Mouse (Mus musculus): ENCODE results near the gene Slc7a7. TPM values are rescaled to one million over a fixed set of nuclear protein-coding genes. Genes with fewer than 3 reads are reported as not detected.
A peak's percentile ranks its signal among the peaks of the same experiment; 100 is the strongest.
"Not testable (repeated sequence)": the region's sequence is repeated elsewhere in the genome, so short reads cannot be mapped to it uniquely, and the experiment has no call there.

Gene Slc7a7
- polyA plus RNA-seq, 1 experiment, result 7.0 TPM

GRCm38 (mm10) chr14:54367429-54368060 lies 50.0 kb downstream of the Slc7a7 start:
- no peak overlapping the region for H3K4me3 ChIP-seq (ENCODE audit: insufficient read depth, low read length)
- no peaks in the 10 kb centered on the region for H3K4me1 ChIP-seq (ENCODE audit: control insufficient read depth, insufficient read depth, low read length)
- TF ChIP-seq CTCF (IDR thresholded peaks at IDR 0.05; ENCODE audit: borderline replicate concordance, insufficient read depth, low read length) (no peak), POLR2A (IDR thresholded peaks at IDR 0.05; ENCODE audit: low read depth, low read length) (no peak)
- H3K27ac ChIP-seq (ENCODE audit: insufficient read depth, low read length), result no peak overlapping the region

GRCm38 (mm10) chr14:54366581-54366980 lies 51.0 kb downstream of the Slc7a7 start:
- Histone ChIP-seq H3K27ac (ENCODE audit: insufficient read depth, low read length) (no peak overlapping the region), H3K4me1 (ENCODE audit: control insufficient read depth, insufficient read depth, low read length) (no peaks in the 10 kb centered on the region), H3K4me3 (ENCODE audit: insufficient read depth, low read length) (no peak overlapping the region)
- TF ChIP-seq CTCF (IDR thresholded peaks at IDR 0.05; ENCODE audit: borderline replicate concordance, insufficient read depth, low read length) (no peak), POLR2A (IDR thresholded peaks at IDR 0.05; ENCODE audit: low read depth, low read length) (no peak)

DNA sequence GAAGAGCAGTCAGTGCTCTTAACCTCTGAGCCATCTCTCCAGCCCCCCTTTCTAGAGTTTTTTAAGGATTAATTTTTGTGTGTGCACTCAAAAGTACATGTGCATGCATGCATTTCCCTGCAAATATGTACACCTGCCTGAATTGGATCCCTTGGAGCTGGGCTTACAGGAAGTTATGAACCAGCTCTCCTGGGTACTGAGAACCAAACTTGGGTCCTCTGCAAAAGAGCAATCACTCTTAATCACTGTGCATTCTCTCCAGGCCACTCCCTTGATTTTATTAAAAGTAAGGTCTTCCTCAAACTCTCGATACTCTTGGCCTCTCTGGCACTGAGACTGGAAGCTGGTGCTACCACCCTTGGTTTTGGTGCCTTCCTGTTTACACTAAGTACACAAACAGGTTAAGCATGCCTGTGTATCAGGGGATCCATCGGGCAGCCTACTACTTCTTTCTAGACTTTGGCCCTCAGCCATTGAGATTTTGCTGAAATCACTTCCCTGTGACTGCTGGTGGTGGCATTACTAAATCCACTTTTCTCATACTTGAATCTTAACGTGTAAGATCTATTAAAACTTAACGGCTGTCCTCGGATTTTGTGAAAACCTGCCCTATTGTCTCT lies 52.4 kb downstream of the Slc7a7 start:
- H3K4me3 ChIP-seq (ENCODE audit: insufficient read depth, low read length), result no peak overlapping the region
- no peaks in the 10 kb centered on the region for H3K4me1 ChIP-seq (ENCODE audit: control insufficient read depth, insufficient read depth, low read length)
- TF ChIP-seq CTCF (IDR thresholded peaks at IDR 0.05; ENCODE audit: borderline replicate concordance, insufficient read depth, low read length), result no peak
- no peak overlapping the region for H3K27ac ChIP-seq (ENCODE audit: insufficient read depth, low read length)

GRCm38 (mm10) chr14:54363156-54363555 lies 54.4 kb downstream of the Slc7a7 start:
- TF ChIP-seq POLR2A (IDR thresholded peaks at IDR 0.05; ENCODE audit: low read depth, low read length) (no peak), CTCF (IDR thresholded peaks at IDR 0.05; ENCODE audit: borderline replicate concordance, insufficient read depth, low read length) (no peak)

GRCm38 (mm10) chr14:54360577-54361340 lies 56.8 kb downstream of the Slc7a7 start, which contains the start of gene Oxa1l:
Gene Oxa1l (plus strand): TSS chr14:54360834.
- Histone ChIP-seq H3K4me1 (ENCODE audit: control insufficient read depth, insufficient read depth, low read length) (no peaks in the 10 kb centered on the region), H3K4me3 (ENCODE audit: insufficient read depth, low read length) (peak within 1 kb of the TSS; percentile 69)
- peak; percentile 88 for TF ChIP-seq POLR2A (IDR thresholded peaks at IDR 0.05; ENCODE audit: low read depth, low read length)
- peak; percentile 34; the same call in 1 of the 2 replicates for TF ChIP-seq CTCF (IDR thresholded peaks at IDR 0.05; ENCODE audit: borderline replicate concordance, insufficient read depth, low read length)

More at GRCm38 (mm10) chr14:54363156-54363555, 54.4 kb downstream of the Slc7a7 start:
- no peak overlapping the region for H3K4me3 ChIP-seq (ENCODE audit: insufficient read depth, low read length)
- H3K27ac ChIP-seq (ENCODE audit: insufficient read depth, low read length), result no peak overlapping the region
- H3K4me1 ChIP-seq (ENCODE audit: control insufficient read depth, insufficient read depth, low read length), result no peaks in the 10 kb centered on the region

DNA sequence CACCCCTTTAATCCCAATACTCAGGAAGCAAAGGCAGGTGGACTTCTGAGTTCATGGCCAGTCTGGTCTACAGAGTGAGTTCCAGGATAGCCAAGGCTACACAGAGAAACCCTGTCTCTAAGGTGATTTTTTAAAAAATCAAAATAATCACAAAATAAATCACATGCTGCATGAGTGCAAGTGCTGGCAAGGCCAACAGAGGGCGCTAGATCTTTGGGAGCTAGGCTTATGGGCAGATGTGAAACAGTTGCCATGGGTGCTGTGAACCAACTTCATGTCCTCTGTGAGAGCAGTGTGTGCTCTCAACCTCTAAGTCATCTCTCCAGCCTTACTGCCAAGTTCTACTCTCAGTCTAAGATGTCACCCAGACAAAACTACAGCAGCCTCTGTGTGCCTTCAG lies 63.2 kb downstream of the Slc7a7 start:
- Histone ChIP-seq H3K4me3 (ENCODE audit: insufficient read depth, low read length) (no peak overlapping the region), H3K27ac (ENCODE audit: insufficient read depth, low read length) (no peak overlapping the region), H3K4me1 (ENCODE audit: control insufficient read depth, insufficient read depth, low read length) (no peaks in the 10 kb centered on the region)
- TF ChIP-seq CTCF (IDR thresholded peaks at IDR 0.05; ENCODE audit: borderline replicate concordance, insufficient read depth, low read length), result no peak
- no peak for TF ChIP-seq POLR2A (IDR thresholded peaks at IDR 0.05; ENCODE audit: low read depth, low read length)

More at GRCm38 (mm10) chr14:54360577-54361340, 56.8 kb downstream of the Slc7a7 start, which contains the start of gene Oxa1l:
- no peak within 1 kb of the TSS; the same call in 1 of the 2 replicates for H3K27ac ChIP-seq (ENCODE audit: insufficient read depth, low read length)

DNA sequence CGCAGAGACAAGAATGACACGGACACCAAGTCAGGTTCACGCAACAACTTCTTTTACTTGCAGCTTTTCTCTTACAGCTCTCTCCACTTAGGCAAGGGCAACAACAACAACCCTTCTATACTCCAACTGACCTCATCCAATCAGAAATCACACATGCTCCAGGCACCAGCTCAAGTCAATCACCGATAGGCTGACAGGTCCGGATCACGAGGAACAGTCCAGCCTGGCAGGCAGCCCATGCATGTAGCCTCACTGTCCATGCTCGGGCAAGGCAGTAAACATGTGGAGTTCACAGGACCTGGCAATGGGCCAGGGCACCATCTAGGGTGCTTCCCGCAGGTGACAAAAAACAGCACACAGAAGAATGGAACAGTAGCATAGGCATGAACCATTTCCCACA lies 65.3 kb downstream of the Slc7a7 start:
- no peak overlapping the region for H3K27ac ChIP-seq (ENCODE audit: insufficient read depth, low read length)
- TF ChIP-seq POLR2A (IDR thresholded peaks at IDR 0.05; ENCODE audit: low read depth, low read length) (no peak), CTCF (IDR thresholded peaks at IDR 0.05; ENCODE audit: borderline replicate concordance, insufficient read depth, low read length) (no peak)
- no peak overlapping the region for H3K4me3 ChIP-seq (ENCODE audit: insufficient read depth, low read length)
- no peaks in the 10 kb centered on the region for H3K4me1 ChIP-seq (ENCODE audit: control insufficient read depth, insufficient read depth, low read length)

DNA sequence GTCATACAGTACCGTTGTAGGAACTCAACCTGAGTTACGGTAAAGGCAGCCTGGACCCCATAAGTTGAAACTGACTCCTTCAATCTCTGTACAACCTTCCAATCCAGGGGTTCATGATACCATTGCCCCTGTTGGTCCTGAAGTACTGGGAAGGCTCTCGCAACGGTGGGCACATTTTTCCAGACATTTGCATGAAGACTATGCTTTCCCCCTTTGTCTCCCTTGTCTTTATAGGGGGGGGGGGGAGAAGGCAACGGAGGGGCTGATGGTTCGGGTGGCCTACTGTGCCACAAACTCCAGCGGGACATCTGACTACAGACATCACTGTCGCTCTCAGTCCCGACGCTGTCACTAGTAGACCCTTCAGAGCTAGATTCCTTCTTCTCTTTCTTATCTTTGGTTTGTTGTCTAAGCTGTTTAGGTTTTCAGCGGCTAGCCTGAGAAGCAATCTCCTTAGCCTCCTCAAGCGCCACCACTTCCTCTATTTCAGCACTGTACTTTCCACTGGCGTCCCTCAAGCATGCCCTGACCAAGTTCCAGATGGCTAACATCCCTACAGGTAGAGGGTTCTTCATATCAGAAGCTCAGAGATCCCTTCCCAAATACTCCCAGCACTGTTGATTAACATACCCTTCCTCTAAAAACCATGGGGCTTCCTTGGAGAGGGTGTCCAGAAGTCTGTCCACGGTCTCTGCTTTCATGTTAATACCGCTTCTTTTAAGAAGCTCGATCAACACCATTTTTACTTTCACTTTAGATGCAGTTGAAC lies 66.6 kb downstream of the Slc7a7 start:
- not testable (repeated sequence) for H3K4me3 ChIP-seq (ENCODE audit: insufficient read depth, low read length); H3K27ac ChIP-seq (ENCODE audit: insufficient read depth, low read length); H3K4me1 ChIP-seq (ENCODE audit: control insufficient read depth, insufficient read depth, low read length)

GRCm38 (mm10) chr14:54341807-54342206 lies 75.8 kb downstream of the Slc7a7 start:
- not testable (repeated sequence) for H3K4me3 ChIP-seq (ENCODE audit: insufficient read depth, low read length); H3K4me1 ChIP-seq (ENCODE audit: control insufficient read depth, insufficient read depth, low read length); H3K27ac ChIP-seq (ENCODE audit: insufficient read depth, low read length)
